Mouse (Mus musculus): Measurements from ENCODE around the gene 4930469K13Rik. TPM values are rescaled to one million over a fixed set of nuclear protein-coding genes. Genes with fewer than 3 reads are reported as not detected.
A peak's percentile ranks its signal among the peaks of the same experiment; 100 is the strongest.

4930469K13Rik gene
- polyA plus RNA-seq, 1 experiment from 2014 or later: not detected

DNA sequence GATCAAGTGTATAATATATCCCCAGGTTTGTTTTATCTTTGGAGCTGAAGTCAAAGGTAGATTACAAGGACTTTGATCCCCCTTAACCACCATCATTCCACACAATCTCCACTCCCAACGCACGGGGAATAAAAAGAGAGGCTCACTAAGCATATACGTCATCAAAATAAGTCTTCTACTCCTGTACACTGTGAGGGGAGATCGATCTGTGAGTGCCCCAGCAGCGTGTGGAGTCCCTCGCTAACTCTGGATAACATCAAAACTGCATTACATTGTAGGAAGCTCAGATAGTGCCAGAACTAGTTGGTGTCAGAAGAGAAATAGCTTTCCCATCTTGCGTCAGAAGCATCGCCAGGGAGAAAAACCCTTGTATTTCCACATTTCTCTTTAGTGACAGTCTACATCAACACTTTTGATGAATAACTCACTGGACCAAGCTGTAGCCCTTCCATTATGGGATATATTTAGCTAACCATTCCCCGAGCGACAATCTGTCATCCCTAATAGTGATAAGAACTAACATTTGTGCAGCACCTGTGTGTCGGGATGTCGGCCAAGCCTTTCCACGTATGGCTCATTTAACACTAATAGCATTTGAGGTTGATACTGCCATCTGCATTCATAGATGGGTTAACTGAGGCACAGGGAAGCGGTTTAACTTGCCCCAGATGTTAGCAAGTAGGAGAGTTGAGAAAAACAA lies 123.9 kb downstream of the 4930469K13Rik start:
- TF ChIP-seq CTCF (IDR thresholded peaks at IDR 0.05; ENCODE audit: low read depth): no peak
- no peak for TF ChIP-seq EP300 (IDR thresholded peaks at IDR 0.05; ENCODE audit: low read depth)
- Histone ChIP-seq H3K27me3 (ENCODE audit: insufficient read depth, low read length) (no peaks in the 10 kb centered on the region), H3K4me3 (ENCODE audit: low read depth, low read length) (no peak overlapping the region), H3K4me2 (ENCODE audit: low read depth, low read length) (no peak overlapping the region), H3K27ac (ENCODE audit: low read depth) (no peak overlapping the region), H3K9me3 (ENCODE audit: low read length) (no peaks in the 10 kb centered on the region), H3K4me1 (ENCODE audit: insufficient read depth) (no peaks in the 10 kb centered on the region), H3K9ac (replicated peaks) (no peak overlapping the region), H3K36me3 (replicated peaks; ENCODE audit: insufficient read depth, low read length) (no peaks in the 10 kb centered on the region)
- 78% methylated on average over 14 of the region's 14 CpGs for WGBS (ENCODE audit: insufficient replicate concordance)
- DNase-seq (no peak), ATAC-seq (no peak)

DNA sequence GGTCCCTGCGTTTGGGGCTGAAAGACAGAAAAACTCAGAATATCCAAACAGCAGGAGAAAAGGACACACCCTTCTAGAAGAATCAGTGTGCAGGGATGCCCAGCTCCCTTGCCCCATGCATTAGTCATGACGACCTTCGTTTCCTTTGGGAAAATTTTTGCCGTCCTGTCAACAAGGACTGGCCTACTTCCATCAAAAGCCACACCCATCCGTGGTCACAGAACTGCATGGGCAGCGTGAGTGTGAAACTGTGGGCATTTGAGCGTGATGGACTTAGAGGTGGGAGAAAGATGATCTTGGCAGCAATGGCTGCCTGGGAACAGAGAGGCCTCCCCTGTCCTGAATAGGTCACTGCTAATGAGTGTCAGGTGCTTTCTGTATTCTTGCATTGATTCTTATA lies 126.2 kb downstream of the 4930469K13Rik start:
- H3K27me3 ChIP-seq (ENCODE audit: insufficient read depth, low read length): no peaks in the 10 kb centered on the region
- WGBS (ENCODE audit: insufficient replicate concordance): 70% methylated on average over 7 of the region's 7 CpGs
- ATAC-seq (no peak), DNase-seq (no peak)
- H3K27ac ChIP-seq (ENCODE audit: low read depth): no peak overlapping the region
- no peak overlapping the region for H3K4me2 ChIP-seq (ENCODE audit: low read depth, low read length)
- H3K9ac ChIP-seq (replicated peaks): no peak overlapping the region
- no peaks in the 10 kb centered on the region for H3K36me3 ChIP-seq (replicated peaks; ENCODE audit: insufficient read depth, low read length)
- H3K4me1 ChIP-seq (ENCODE audit: insufficient read depth): no peaks in the 10 kb centered on the region
- H3K9me3 ChIP-seq (ENCODE audit: low read length): no peaks in the 10 kb centered on the region
- no peak for TF ChIP-seq EP300 (IDR thresholded peaks at IDR 0.05; ENCODE audit: low read depth)
- no peak for TF ChIP-seq CTCF (IDR thresholded peaks at IDR 0.05; ENCODE audit: low read depth)
- no peak overlapping the region for H3K4me3 ChIP-seq (ENCODE audit: low read depth, low read length)

- TF ChIP-seq EP300 (IDR thresholded peaks at IDR 0.05; ENCODE audit: low read depth): no peak
- Histone ChIP-seq H3K4me1 (ENCODE audit: insufficient read depth) (no peaks in the 10 kb centered on the region), H3K4me2 (ENCODE audit: low read depth, low read length) (no peak overlapping the region), H3K4me3 (ENCODE audit: low read depth, low read length) (no peak overlapping the region), H3K27me3 (ENCODE audit: insufficient read depth, low read length) (no peaks in the 10 kb centered on the region), H3K27ac (ENCODE audit: low read depth) (no peak overlapping the region), H3K9me3 (ENCODE audit: low read length) (no peaks in the 10 kb centered on the region), H3K36me3 (replicated peaks; ENCODE audit: insufficient read depth, low read length) (no peaks in the 10 kb centered on the region), H3K9ac (replicated peaks) (no peak overlapping the region)
- WGBS (ENCODE audit: insufficient replicate concordance): 78% methylated on average over 3 of the region's 3 CpGs
- DNase-seq (no peak), ATAC-seq (no peak)
These were observed 129.2 kb downstream of the 4930469K13Rik start for GRCm38 (mm10) chr11:33969199-33969598.

GRCm38 (mm10) chr11:33967708-33968107 lies 130.6 kb downstream of the 4930469K13Rik start:
- no peaks in the 10 kb centered on the region for H3K27me3 ChIP-seq (ENCODE audit: insufficient read depth, low read length)
- no peak for DNase-seq
- H3K9ac ChIP-seq (replicated peaks): no peak overlapping the region
- H3K4me1 ChIP-seq (ENCODE audit: insufficient read depth): no peaks in the 10 kb centered on the region
- no peaks in the 10 kb centered on the region for H3K36me3 ChIP-seq (replicated peaks; ENCODE audit: insufficient read depth, low read length)
- no peak for TF ChIP-seq EP300 (IDR thresholded peaks at IDR 0.05; ENCODE audit: low read depth)
- no peak for TF ChIP-seq CTCF (IDR thresholded peaks at IDR 0.05; ENCODE audit: low read depth)
- H3K4me3 ChIP-seq (ENCODE audit: low read depth, low read length): no peak overlapping the region
- H3K9me3 ChIP-seq (ENCODE audit: low read length): no peaks in the 10 kb centered on the region
- no peak overlapping the region for H3K27ac ChIP-seq (ENCODE audit: low read depth)
- H3K4me2 ChIP-seq (ENCODE audit: low read depth, low read length): no peak overlapping the region
- no peak for ATAC-seq
- WGBS (ENCODE audit: insufficient replicate concordance): 31% methylated on average over 4 of the region's 4 CpGs

GRCm38 (mm10) chr11:33965380-33965779 lies 133.0 kb downstream of the 4930469K13Rik start:
- no peak overlapping the region for H3K27ac ChIP-seq (ENCODE audit: low read depth)
- no peaks in the 10 kb centered on the region for H3K4me1 ChIP-seq (ENCODE audit: insufficient read depth)
- TF ChIP-seq EP300 (IDR thresholded peaks at IDR 0.05; ENCODE audit: low read depth): no peak
- peak; percentile 27; the same call in 1 of the 2 replicates for TF ChIP-seq CTCF (IDR thresholded peaks at IDR 0.05; ENCODE audit: low read depth)
- WGBS (ENCODE audit: insufficient replicate concordance): 31% methylated on average over 2 of the region's 2 CpGs
- no peaks in the 10 kb centered on the region for H3K36me3 ChIP-seq (replicated peaks; ENCODE audit: insufficient read depth, low read length)
- no peak overlapping the region for H3K9ac ChIP-seq (replicated peaks)
- H3K27me3 ChIP-seq (ENCODE audit: insufficient read depth, low read length): no peaks in the 10 kb centered on the region
- no peak for DNase-seq
- H3K4me3 ChIP-seq (ENCODE audit: low read depth, low read length): no peak overlapping the region
- ATAC-seq: no peak
- H3K4me2 ChIP-seq (ENCODE audit: low read depth, low read length): no peak overlapping the region
- H3K9me3 ChIP-seq (ENCODE audit: low read length): no peaks in the 10 kb centered on the region

DNA sequence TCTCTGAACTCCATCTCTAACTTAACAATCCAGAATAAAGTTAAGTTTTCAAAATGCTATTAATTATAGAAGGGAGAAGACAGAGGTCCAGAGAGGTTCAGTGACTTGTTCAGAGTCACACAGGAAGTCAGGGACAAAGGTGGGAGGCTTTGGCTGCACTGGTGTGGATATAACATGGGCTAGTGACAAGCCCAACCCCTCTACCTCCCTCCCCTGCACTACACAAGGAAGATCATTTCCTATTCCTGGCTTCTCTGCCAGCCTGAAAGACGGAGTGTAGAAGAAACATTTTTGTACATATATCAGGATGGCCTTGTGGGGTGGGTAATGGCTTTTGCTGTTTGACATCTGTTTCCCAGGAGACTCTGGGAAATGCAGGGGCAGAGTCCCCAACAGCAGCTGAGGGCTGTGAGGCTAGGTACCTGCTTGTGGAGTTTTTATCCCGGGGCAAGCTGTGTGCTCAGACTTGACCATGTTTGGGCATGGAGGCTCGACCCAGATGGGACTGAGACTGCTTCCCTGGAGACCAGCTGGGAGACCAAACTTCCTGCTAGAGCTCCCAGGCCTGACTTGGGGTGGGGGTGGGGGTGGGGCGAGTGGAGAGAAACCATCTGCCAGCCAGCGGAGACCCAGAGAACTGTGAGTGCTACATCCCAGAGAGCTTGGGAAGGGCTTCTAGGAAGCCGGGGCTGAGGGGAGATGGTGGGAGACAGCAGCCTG lies 135.5 kb downstream of the 4930469K13Rik start, which contains the start of gene Kcnmb1:
TSS of gene Kcnmb1 (plus strand) at position 326 of the 720 bp plus-strand sequence.
- Histone ChIP-seq H3K36me3 (replicated peaks; ENCODE audit: insufficient read depth, low read length) (no peaks in the 10 kb centered on the region), H3K9ac (replicated peaks) (no peak within 1 kb of the TSS), H3K4me3 (ENCODE audit: low read depth, low read length) (no peak within 1 kb of the TSS), H3K9me3 (ENCODE audit: low read length) (no peaks in the 10 kb centered on the region), H3K4me1 (ENCODE audit: insufficient read depth) (no peaks in the 10 kb centered on the region), H3K27me3 (ENCODE audit: insufficient read depth, low read length) (no peaks in the 10 kb centered on the region), H3K4me2 (ENCODE audit: low read depth, low read length) (no peak within 1 kb of the TSS), H3K27ac (ENCODE audit: low read depth) (no peak within 1 kb of the TSS)
- no peak for TF ChIP-seq EP300 (IDR thresholded peaks at IDR 0.05; ENCODE audit: low read depth)
- no peak for TF ChIP-seq CTCF (IDR thresholded peaks at IDR 0.05; ENCODE audit: low read depth)
- ATAC-seq: no peak
- WGBS (ENCODE audit: insufficient replicate concordance): 43% methylated on average over 6 of the region's 6 CpGs
- no peak for DNase-seq
